Mouse (Mus musculus) splenic B cell, adult 2 months (primary cell): Measurements from ENCODE around the gene Zfp292.

Source experiments
- DNase-seq: peaks from one replicate; pipeline ENCODE4 v3.0.0-alpha.2; 2011; ENCODE audit warnings: low read depth, low spot score
- H3K27me3 ChIP-seq: 2 replicates; pipeline ENCODE4 v1.6.1; 2012; ENCODE audit warnings: mild to moderate bottlenecking, low read length, moderate library complexity, mixed read lengths; ENCODE audit not compliant: control insufficient read depth, poor library complexity, insufficient read depth, severe bottlenecking
- H3K36me3 ChIP-seq: 2 replicates; pipeline ENCODE4 v1.6.1; 2012; ENCODE audit warnings: mild to moderate bottlenecking, low read length, moderate library complexity, mixed read lengths; ENCODE audit not compliant: control insufficient read depth, poor library complexity, insufficient read depth, severe bottlenecking

Zfp292 gene

DNA sequence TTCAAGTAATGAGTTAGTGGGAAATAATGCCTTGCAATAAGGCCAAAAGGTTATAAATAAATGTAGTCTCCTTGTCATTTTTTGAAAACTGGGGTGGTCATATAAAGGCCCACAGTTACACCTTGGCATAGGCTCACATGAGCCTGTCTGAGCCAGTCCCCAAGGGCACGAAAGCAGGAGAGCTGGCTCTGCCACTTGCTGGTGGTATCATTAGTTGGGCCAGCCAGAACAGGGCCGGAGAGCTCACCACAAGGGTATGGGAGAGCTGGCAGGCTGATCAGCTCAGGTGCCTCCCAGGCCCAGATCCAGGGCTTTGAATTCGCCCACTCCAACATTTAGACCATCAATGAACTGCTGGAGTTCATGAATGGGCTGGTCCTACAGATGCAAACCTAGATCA, 96.3 kb downstream of the Zfp292 start:
- no peaks in the 10 kb centered on the region; the same call in 1 of the 2 replicates for H3K27me3 ChIP-seq
- H3K36me3 ChIP-seq: no peaks in the 10 kb centered on the region
- DNase-seq: no peak

- no peak for DNase-seq
- H3K36me3 ChIP-seq: no peaks in the 10 kb centered on the region
- no peaks in the 10 kb centered on the region; the same call in 1 of the 2 replicates for H3K27me3 ChIP-seq
These were observed 97.1 kb downstream of the Zfp292 start for GRCm38 (mm10) chr4:34785646-34786045.

- peak; percentile 33 for DNase-seq
- Histone ChIP-seq H3K36me3 (no peaks in the 10 kb centered on the region), H3K27me3 (no peaks in the 10 kb centered on the region; the same call in 1 of the 2 replicates)
These were observed 97.9 kb downstream of the Zfp292 start for GRCm38 (mm10) chr4:34784865-34785264.

DNA sequence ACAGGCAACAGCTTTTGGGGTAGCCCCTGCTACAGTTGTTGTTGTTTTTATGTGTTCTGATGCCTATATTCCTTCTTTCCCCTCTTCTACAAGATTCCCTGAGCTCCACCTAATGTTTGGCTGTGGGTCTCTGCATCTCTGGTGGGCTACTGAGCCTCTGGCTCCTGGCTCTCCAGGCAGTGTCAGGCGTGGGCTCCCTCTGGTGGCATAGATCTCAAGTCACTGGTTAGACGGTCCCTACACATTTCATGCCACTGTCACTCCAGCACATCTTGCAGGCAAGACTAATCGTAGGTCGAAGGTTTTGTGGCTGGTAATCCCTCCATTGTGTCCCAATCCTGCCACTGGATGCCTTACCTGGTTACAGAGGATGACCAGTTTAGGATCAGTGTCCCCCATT, 100.0 kb downstream of the Zfp292 start:
- no peaks in the 10 kb centered on the region; the same call in 1 of the 2 replicates for H3K27me3 ChIP-seq
- peak; percentile 39 for DNase-seq
- no peaks in the 10 kb centered on the region for H3K36me3 ChIP-seq

DNA sequence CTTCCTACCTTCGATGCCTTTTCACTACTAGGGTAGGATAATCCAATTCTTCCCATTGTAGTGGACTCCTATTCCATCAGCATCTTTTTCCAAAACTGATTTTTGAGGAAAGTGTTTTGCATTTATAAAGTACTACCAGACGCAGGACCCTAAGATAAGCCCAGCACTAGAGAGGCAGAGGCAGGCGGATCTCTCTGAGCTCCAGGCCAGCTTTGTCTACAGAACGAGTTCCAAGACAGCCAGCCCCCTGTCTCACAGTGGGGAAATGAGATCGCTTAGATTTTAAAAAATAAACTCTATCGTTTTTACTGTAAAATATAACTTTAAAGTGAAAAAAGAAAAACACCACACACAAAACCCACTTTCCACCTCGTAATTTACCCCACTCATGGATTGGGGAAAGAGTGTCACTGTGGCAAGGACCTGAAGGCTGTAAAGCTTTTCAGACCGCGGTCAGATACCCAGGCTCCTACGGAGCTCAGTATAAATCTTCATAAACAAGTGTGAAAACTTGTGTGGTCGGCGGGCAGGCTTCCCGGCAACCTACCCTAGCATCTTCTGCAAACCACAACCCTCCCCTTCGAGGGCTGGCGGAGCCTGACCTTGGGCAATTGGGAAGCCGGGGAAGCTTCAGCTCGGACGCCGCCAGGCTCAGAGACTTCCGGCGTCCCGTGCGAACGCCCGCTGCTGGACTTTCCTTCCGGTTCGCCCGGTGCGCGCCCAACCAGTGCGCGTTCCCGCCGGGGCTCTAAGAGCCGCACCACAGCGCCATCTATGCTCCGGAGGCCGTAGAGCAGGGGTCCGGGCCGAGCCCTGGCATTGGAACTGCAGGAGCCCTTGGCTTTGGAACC, 104.9 kb downstream of the Zfp292 start, which contains the start of gene Smim8:
Gene Smim8, minus strand, starts transcription at position 747 of the 851 bp plus-strand sequence.
- Histone ChIP-seq H3K27me3 (no peaks in the 10 kb centered on the region), H3K36me3 (no peaks in the 10 kb centered on the region)
- peak; percentile 92 for DNase-seq

DNA sequence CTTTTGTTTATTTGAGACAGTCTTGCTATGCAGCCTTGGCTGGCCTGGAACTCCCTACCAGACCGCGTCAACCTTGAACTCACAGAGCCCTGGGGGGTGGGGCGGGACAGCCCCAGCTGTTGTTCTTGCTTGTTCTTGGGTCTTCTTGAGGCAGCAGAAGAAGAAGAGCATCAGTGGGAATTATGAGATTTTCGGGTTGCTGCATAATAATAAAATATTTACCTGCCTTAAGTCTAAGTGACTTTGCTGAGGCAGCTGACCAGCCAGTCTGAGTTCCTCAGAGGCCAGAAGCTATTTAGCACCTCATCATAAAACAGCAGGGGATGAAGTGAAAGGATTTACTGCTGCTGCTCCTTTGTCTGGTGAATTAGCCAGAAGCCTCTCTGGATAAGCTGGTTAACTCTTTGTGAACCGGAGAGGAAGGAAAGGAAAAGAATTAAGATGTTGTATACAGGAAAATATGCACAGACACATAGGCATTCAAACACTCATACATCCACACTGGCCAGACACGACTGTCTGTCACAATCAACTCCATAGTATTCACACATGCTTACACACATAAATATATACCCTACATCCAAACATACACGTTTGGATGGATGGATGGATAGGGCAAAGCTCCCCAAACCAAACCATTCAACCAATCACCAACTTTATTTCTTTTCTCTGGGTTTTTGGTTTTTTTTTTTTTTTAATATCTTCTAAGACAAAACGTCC, 110.9 kb downstream of the Zfp292 start:
- no peaks in the 10 kb centered on the region for H3K27me3 ChIP-seq
- peaks cover 2% of the 10 kb centered on the region; the same call in 1 of the 2 replicates for H3K36me3 ChIP-seq
- no peak for DNase-seq

GRCm38 (mm10) chr4:34756163-34756562, 126.6 kb downstream of the Zfp292 start, which contains the start of gene Gm136:
Gene Gm136, minus strand, starts transcription at chr4:34756263.
- Histone ChIP-seq H3K36me3 (no peaks in the 10 kb centered on the region), H3K27me3 (no peaks in the 10 kb centered on the region)
- DNase-seq: no peak
